Mouse (Mus musculus): ENCODE measurements at regions not wholly inside any gene's neighbourhood (a gene's known extent, or its start where the extent isn't known, plus 50 kb on each side); places are given as distances from the start of the nearest gene placed in this dataset.

DNA sequence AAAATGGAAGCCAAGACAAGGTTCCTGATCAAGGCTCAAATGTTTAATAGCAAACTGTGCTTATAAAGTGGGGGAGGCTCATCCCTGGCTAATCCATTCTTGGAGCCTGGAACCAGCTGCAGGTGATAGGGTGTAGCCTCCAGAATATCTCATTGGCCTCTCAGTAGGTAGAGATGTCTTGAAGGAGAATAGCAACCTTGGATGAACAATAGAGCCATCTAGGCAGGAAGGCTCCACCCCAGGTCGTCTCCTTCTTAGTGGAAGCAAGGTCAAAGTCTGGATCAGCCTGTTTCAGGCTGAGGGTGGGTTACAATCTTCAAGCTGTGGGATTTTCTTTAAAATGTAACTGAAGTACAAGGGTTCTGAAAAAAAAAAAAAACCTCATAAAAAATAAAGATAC is 63.9 kb upstream of the Esp8 start:
- WGBS, result 72% methylated on average over 1 of the region's 1 CpGs
- ATAC-seq (replicated peaks; ENCODE audit: low FRiP score, low read depth) (no peak), DNase-seq (ENCODE audit: low spot score) (no peak)
- H3K27ac ChIP-seq, result no peak overlapping the region
- H3K9ac ChIP-seq (ENCODE audit: low read depth, low read length), result no peak overlapping the region
- no peaks in the 10 kb centered on the region for H3K4me1 ChIP-seq (replicated peaks; ENCODE audit: insufficient read depth, low read length)
- TF ChIP-seq CTCF (IDR thresholded peaks at IDR 0.05; ENCODE audit: low read depth), result no peak
- no peak overlapping the region for H3K4me3 ChIP-seq (replicated peaks; ENCODE audit: low read depth, low read length)
- no peaks in the 10 kb centered on the region for H3K36me3 ChIP-seq (ENCODE audit: insufficient read depth, low read length)
- no peaks in the 10 kb centered on the region for H3K9me3 ChIP-seq (replicated peaks; ENCODE audit: low read length)
- no peaks in the 10 kb centered on the region for H3K27me3 ChIP-seq (ENCODE audit: insufficient read depth, low read length)
- no peak overlapping the region for H3K4me2 ChIP-seq (ENCODE audit: low read length)

DNA sequence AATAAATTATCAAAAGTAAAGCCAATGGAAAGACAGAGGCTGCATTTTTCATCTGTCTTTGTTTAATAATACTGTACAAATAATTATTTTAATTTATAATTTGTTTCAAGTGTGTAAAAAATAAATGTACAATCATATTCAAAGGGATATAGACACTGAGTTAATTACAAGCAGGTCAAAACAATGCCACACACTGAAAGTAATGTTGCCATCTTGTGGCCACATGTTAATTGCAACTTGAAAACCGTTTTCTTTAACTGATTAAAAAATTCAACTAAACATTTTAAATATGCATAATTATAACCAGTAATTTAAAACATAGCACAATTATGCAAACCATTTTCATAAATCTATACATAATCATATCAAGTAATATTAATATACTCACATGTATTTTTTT is 89.4 kb upstream of the Esp8 start:
- no peaks in the 10 kb centered on the region for H3K27me3 ChIP-seq (ENCODE audit: insufficient read depth, low read length)
- peak; percentile 54 for TF ChIP-seq CTCF (IDR thresholded peaks at IDR 0.05; ENCODE audit: low read depth)
- WGBS, result 25% methylated on average over 1 of the region's 1 CpGs
- DNase-seq (ENCODE audit: low spot score) (peak; percentile 3), ATAC-seq (replicated peaks; ENCODE audit: low FRiP score, low read depth) (no peak)
- no peaks in the 10 kb centered on the region for H3K36me3 ChIP-seq (ENCODE audit: insufficient read depth, low read length)
- no peaks in the 10 kb centered on the region for H3K9me3 ChIP-seq (replicated peaks; ENCODE audit: low read length)
- H3K27ac ChIP-seq, result no peak overlapping the region
- H3K4me2 ChIP-seq (ENCODE audit: low read length), result no peak overlapping the region
- H3K4me1 ChIP-seq (replicated peaks; ENCODE audit: insufficient read depth, low read length), result no peaks in the 10 kb centered on the region
- H3K4me3 ChIP-seq (replicated peaks; ENCODE audit: low read depth, low read length), result no peak overlapping the region
- no peak overlapping the region for H3K9ac ChIP-seq (ENCODE audit: low read depth, low read length)

DNA sequence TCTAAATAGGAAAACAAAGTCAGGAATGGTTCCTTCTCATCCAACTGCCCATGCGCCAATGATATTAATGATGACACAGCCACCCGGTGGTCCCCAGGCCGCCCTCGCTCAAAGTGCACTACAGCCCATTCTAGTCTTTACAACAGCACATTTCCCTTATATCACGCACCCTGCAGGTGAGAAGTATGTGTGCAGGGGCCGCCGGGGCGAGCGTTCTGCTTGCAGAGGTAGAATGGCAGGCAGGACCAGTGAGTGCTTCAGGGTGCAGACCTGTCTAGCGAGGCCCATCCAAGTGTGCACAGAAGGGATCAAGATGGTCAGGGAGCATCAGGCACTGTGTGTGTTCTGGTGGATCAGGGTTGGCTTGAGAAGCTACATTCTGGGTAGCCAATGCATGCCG is 99.6 kb upstream of the Crisp1 start:
- no peak overlapping the region for H3K9ac ChIP-seq (ENCODE audit: low read depth, low read length)
- H3K4me3 ChIP-seq (replicated peaks; ENCODE audit: low read depth, low read length), result no peak overlapping the region
- no peaks in the 10 kb centered on the region for H3K4me1 ChIP-seq (replicated peaks; ENCODE audit: insufficient read depth, low read length)
- no peak overlapping the region for H3K4me2 ChIP-seq (ENCODE audit: low read length)
- no peaks in the 10 kb centered on the region for H3K9me3 ChIP-seq (replicated peaks; ENCODE audit: low read length)
- WGBS, result 79% methylated on average over 11 of the region's 11 CpGs
- no peaks in the 10 kb centered on the region for H3K27me3 ChIP-seq (ENCODE audit: insufficient read depth, low read length)
- DNase-seq (ENCODE audit: low spot score), result no peak
- H3K27ac ChIP-seq, result no peak overlapping the region
- H3K36me3 ChIP-seq (ENCODE audit: insufficient read depth, low read length), result no peaks in the 10 kb centered on the region
- TF ChIP-seq CTCF (IDR thresholded peaks at IDR 0.05; ENCODE audit: low read depth), result no peak
- ATAC-seq (replicated peaks; ENCODE audit: low FRiP score, low read depth), result no peak; the same call in 1 of the 2 replicates

DNA sequence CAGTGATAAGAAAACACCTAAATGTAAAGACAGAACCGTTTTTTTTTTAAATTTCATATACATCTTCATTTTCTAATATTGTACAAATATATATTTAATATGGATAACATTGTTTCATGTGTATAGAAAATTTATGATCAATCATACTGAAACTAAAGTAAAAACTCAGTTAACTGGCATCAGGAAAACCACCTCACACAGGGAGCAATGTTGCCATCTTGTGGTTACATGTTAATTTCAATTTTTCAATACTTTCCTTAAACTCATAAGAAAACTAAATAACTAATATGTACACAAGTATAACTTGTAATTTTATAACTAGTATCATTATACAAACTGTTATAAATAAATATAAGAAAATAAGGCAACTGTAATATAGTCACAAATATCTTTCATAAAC is 65.6 kb upstream of the Crisp1 start:
- Histone ChIP-seq H3K4me3 (replicated peaks; ENCODE audit: low read depth, low read length) (no peak overlapping the region), H3K9ac (ENCODE audit: low read depth, low read length) (no peak overlapping the region), H3K4me1 (replicated peaks; ENCODE audit: insufficient read depth, low read length) (no peaks in the 10 kb centered on the region), H3K9me3 (replicated peaks; ENCODE audit: low read length) (no peaks in the 10 kb centered on the region), H3K4me2 (ENCODE audit: low read length) (no peak overlapping the region), H3K27me3 (ENCODE audit: insufficient read depth, low read length) (no peaks in the 10 kb centered on the region), H3K27ac (no peak overlapping the region), H3K36me3 (ENCODE audit: insufficient read depth, low read length) (no peaks in the 10 kb centered on the region)
- DNase-seq (ENCODE audit: low spot score) (no peak), ATAC-seq (replicated peaks; ENCODE audit: low FRiP score, low read depth) (no peak)
- 56% methylated on average over 1 of the region's 1 CpGs for WGBS
- TF ChIP-seq CTCF (IDR thresholded peaks at IDR 0.05; ENCODE audit: low read depth), result peak; percentile 46; the same call in 1 of the 2 replicates

DNA sequence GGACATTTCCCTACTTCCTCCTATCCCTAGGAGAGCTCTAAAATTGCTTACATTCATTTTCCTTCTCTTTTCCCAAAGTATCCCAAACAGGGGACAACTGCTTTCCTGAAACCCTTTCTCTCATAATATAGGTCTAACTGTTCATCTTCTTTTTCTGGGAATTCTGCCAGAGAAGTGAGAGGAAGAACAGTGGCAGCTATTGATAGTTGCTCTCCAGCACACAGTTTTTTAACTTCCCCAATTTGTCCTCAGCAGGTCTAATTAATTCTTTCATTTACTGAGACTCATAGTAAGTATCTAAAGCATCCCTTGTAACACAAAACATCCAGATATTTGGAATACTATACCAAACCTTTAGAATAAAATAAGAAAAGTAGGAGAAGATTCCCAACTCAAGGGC is 53.7 kb upstream of the Crisp1 start:
- no peak overlapping the region for H3K4me3 ChIP-seq (replicated peaks; ENCODE audit: low read depth, low read length)
- H3K9ac ChIP-seq (ENCODE audit: low read depth, low read length), result no peak overlapping the region
- no peaks in the 10 kb centered on the region for H3K36me3 ChIP-seq (ENCODE audit: insufficient read depth, low read length)
- H3K27ac ChIP-seq, result no peak overlapping the region
- H3K9me3 ChIP-seq (replicated peaks; ENCODE audit: low read length), result no peaks in the 10 kb centered on the region
- H3K4me1 ChIP-seq (replicated peaks; ENCODE audit: insufficient read depth, low read length), result no peaks in the 10 kb centered on the region
- H3K4me2 ChIP-seq (ENCODE audit: low read length), result no peak overlapping the region
- H3K27me3 ChIP-seq (ENCODE audit: insufficient read depth, low read length), result no peaks in the 10 kb centered on the region
- DNase-seq (ENCODE audit: low spot score) (no peak), ATAC-seq (replicated peaks; ENCODE audit: low FRiP score, low read depth) (no peak)
- TF ChIP-seq CTCF (IDR thresholded peaks at IDR 0.05; ENCODE audit: low read depth), result no peak
